In genomic region chr16:37706242-37706923, GRCm38 (mm10) we compare ENCODE assay signal across 30 mouse cellular contexts. TPM values are rescaled to one million over a fixed set of nuclear protein-coding genes. Genes with fewer than 3 reads are reported as not detected.
DNase-seq lines count a peak whose midpoint lies in the region; ATAC-seq and TF ChIP-seq lines count a peak whose summit lies in the region.
"Had no signal": no experiment of that assay in that cellular context is flagged by ENCODE, and none has a peak within 500 bp of the region (broad histone marks: within the 10 kb centered on the region; RNA-seq: fewer than 3 reads in every experiment).

No protein-coding gene starts in this region.

- WGBS in midbrain, embryonic 12.5 days, result 45% methylated on average over 9 of the region's 9 CpGs
- WGBS in midbrain, postnatal 0 days, result 20% methylated on average over 9 of the region's 9 CpGs

- TF ChIP-seq CTCF in layer of hippocampus, adult 2 months (conservative IDR thresholded peaks at IDR 0.05), result no peak
- TF ChIP-seq CTCF in midbrain, postnatal 0 days (IDR thresholded peaks at IDR 0.05), result no peak
- no peak for TF ChIP-seq CTCF in left cerebral cortex, adult 2 months (IDR thresholded peaks at IDR 0.05)

- no peak overlapping the region for H3K4me2 ChIP-seq in midbrain, embryonic 12.5 days (replicated peaks)
- H3K4me2 ChIP-seq in midbrain, postnatal 0 days (ENCODE audit: low read depth, low read length, poor library complexity, severe bottlenecking), result no peak overlapping the region
- H3K4me2 ChIP-seq: heart, embryonic 11.5 days; hindbrain, embryonic 14.5 days; liver, embryonic 15.5 days; lung, embryonic 14.5 days; stomach, embryonic 15.5 days had no signal

- peak overlapping the region; percentile 88 for H3K27ac ChIP-seq in layer of hippocampus, adult 2 months
- 0 out of 2 replicates have a peak overlapping the region, but pooled peaks have one; percentile 12 for H3K27ac ChIP-seq in midbrain, embryonic 12.5 days (replicated peaks)
- H3K27ac ChIP-seq in midbrain, postnatal 0 days (ENCODE audit: low read depth, low read length), result no peak overlapping the region
- H3K27ac ChIP-seq in left cerebral cortex, adult 2 months, result no peak overlapping the region
- H3K27ac ChIP-seq: hindbrain, embryonic 14.5 days; liver, embryonic 15.5 days; stomach, embryonic 15.5 days had no signal

- H3K9ac ChIP-seq in midbrain, embryonic 12.5 days (replicated peaks), result no peak overlapping the region
- no peak overlapping the region for H3K9ac ChIP-seq in midbrain, postnatal 0 days (replicated peaks; ENCODE audit: low read length, poor library complexity, severe bottlenecking)
- H3K9ac ChIP-seq: hindbrain, embryonic 14.5 days; liver, embryonic 15.5 days; lung, embryonic 14.5 days; stomach, embryonic 15.5 days had no signal

- intact Hi-C loops in left cerebral cortex, adult 2 months (cut with DNase I), result loop anchor here (5.0 kb wide), 1 partner anchor 71 kb away; the partner anchor contains the start of gene Fstl1

- H3K4me1 ChIP-seq in midbrain, embryonic 12.5 days, result peaks cover 5% of the 10 kb centered on the region
- H3K4me1 ChIP-seq in midbrain, postnatal 0 days (ENCODE audit: insufficient read depth, low read length), result 0 out of 2 replicates have a peak, but pooled peaks cover 9% of the 10 kb centered on the region
- H3K4me1 ChIP-seq: liver, embryonic 15.5 days; stomach, embryonic 15.5 days had no signal

- DNase-seq in layer of hippocampus, adult 2 months (ENCODE audit: low spot score in 2 of 2), result no peak
- DNase-seq in layer of hippocampus, adult 18-20 months (ENCODE audit: low spot score in 2 of 2), result no peak
- DNase-seq in right cerebral cortex, postnatal 10 days (ENCODE audit: low spot score in 2 of 2), result peak; percentile 11 to 17
- DNase-seq in right cerebral cortex, postnatal 36 days (ENCODE audit: low spot score in 2 of 2), result no peak
- no peak for DNase-seq in midbrain, postnatal 0 days (ENCODE audit: low spot score)
- DNase-seq in left cerebral cortex, adult 2 months (ENCODE audit: extremely low spot score in 1 of 2, low spot score in 2 of 2), result no peak
- no peak for DNase-seq in embryo, embryonic 10.5 days (ENCODE audit: low spot score)
- DNase-seq: adrenal gland, adult 2 months; adrenal gland, postnatal 36 days; B cell, adult 2 months; cerebellum, adult 9-10 months; gastrocnemius, postnatal 25 days; heart, adult 18-20 months; heart, postnatal 4 days; kidney, adult 18-20 months; kidney, postnatal 36 days; layer of hippocampus, postnatal 36 days; liver; lung, embryonic 14.5 days; lung, postnatal 14 days had no signal

- no peaks in the 10 kb centered on the region for H3K36me3 ChIP-seq in midbrain, embryonic 12.5 days
- no peaks in the 10 kb centered on the region for H3K36me3 ChIP-seq in midbrain, postnatal 0 days (ENCODE audit: insufficient read depth, low read length)
- H3K36me3 ChIP-seq: liver, embryonic 15.5 days; stomach, embryonic 15.5 days had no signal

- no peaks in the 10 kb centered on the region for H3K27me3 ChIP-seq in midbrain, embryonic 12.5 days
- H3K27me3 ChIP-seq in midbrain, postnatal 0 days (ENCODE audit: insufficient read depth, low read length), result no peaks in the 10 kb centered on the region
- H3K27me3 ChIP-seq: CH12.LX; liver, embryonic 15.5 days; stomach, embryonic 15.5 days had no signal

- H3K4me3 ChIP-seq in layer of hippocampus, adult 2 months, result no peak overlapping the region
- H3K4me3 ChIP-seq in midbrain, embryonic 12.5 days, result no peak overlapping the region
- no peak overlapping the region for H3K4me3 ChIP-seq in midbrain, postnatal 0 days (ENCODE audit: low read depth, low read length)
- H3K4me3 ChIP-seq in left cerebral cortex, adult 2 months, result no peak overlapping the region
- H3K4me3 ChIP-seq: erythroblast, embryonic 14.5 days; liver, embryonic 15.5 days; myocyte; stomach, embryonic 15.5 days had no signal

- H3K9me3 ChIP-seq in midbrain, embryonic 12.5 days, result no peaks in the 10 kb centered on the region
- H3K9me3 ChIP-seq in midbrain, postnatal 0 days (ENCODE audit: low read length), result no peaks in the 10 kb centered on the region
- H3K9me3 ChIP-seq: liver, embryonic 15.5 days; stomach, embryonic 15.5 days had no signal

- no peak for ATAC-seq in midbrain, embryonic 12.5 days (ENCODE audit: low FRiP score, low read depth)
- ATAC-seq in midbrain, postnatal 0 days (ENCODE audit: low FRiP score), result 0 out of 2 replicates have a peak, but pooled peaks have one; percentile 34
- ATAC-seq: activated CD4-positive, CD25-positive, alpha-beta regulatory T cell, adult 4 months; inflammation-experienced regulatory T-cells, adult 6 months had no signal

RNA-seq across cellular contexts. Expression of gene Ndufb4, which starts 52.1 kb away (rescaled TPM):
- total RNA-seq in layer of hippocampus, adult 2 months (2021), result 10 to 100 TPM; 83.1 to 94.7 TPM
- total RNA-seq in layer of hippocampus, adult 18-20 months (2021), result 10 to 100 TPM; 83.3 to 85.1 TPM
- polyA plus RNA-seq in midbrain, embryonic 12.5 days (2016; fragmentation: Nextera tagmentation; extraction: Ambion mirVana), result 64.0 and 65.8 TPM in 2 replicates
- total RNA-seq in midbrain, postnatal 0 days (2014; rRNA removed), result 32.3 and 39.6 TPM in 2 replicates
- polyA plus RNA-seq in midbrain, postnatal 0 days (2015; fragmentation: Nextera tagmentation; extraction: Ambion mirVana), result 86.9 and 90.7 TPM in 2 replicates
- 10 to 100 TPM; 68.5 to 69.7 TPM for total RNA-seq in left cerebral cortex, adult 2 months (2021)

Comparison
In these comparisons a context has a peak if more than half of its experiments do, and no peak if none do; other contexts are left out.
1. DNase-seq: peak in right cerebral cortex, postnatal 10 days (2 of 2); none in layer of hippocampus, adult 2 months (0 of 2), layer of hippocampus, adult 18-20 months (0 of 2), right cerebral cortex, postnatal 36 days (0 of 2), midbrain, postnatal 0 days (single experiment), left cerebral cortex, adult 2 months (0 of 2) and embryo, embryonic 10.5 days (single experiment).
2. H3K27ac ChIP-seq: peak in layer of hippocampus, adult 2 months (single experiment) and midbrain, embryonic 12.5 days (single experiment); none in midbrain, postnatal 0 days (single experiment) and left cerebral cortex, adult 2 months (single experiment).